Mouse (Mus musculus): ENCODE data around the gene Polr2g. TPM values are rescaled to one million over a fixed set of nuclear protein-coding genes. Genes with fewer than 3 reads are reported as not detected.
"Not testable (repeated sequence)": the region's sequence is repeated elsewhere in the genome, so short reads cannot be mapped to it uniquely, and the experiment has no call there.

The Polr2g gene
- total and polyA plus RNA-seq, 3 experiments, result 181 to 188 TPM; not detected in 1

DNA sequence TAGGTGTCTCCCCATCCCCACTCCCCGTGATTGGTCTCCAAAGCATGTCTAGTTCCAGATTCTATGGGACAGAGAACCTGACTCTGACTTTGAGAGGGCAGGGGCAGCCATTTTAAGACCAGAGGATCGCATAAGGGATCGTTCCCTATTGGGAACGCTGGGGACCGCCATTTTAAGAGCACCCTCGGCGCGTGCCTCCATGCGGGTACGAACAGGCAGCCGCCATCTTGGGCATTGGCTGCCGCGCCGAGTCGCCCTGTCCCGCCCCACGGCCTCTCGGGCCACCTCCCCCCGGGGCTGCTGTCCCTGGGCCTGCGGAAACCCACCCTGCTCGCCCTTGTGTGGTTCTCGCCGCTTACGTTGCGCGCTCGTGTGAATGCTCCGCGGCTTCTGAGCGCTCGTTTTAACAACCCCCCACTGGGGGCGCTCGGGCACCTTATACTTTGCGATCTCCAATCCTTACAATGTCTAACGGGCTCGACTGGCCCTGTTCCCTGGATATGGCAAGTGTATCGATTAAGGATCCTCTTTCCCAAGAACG, 38.9 kb upstream of the Polr2g start, which contains the start of gene Bscl2:
Gene Bscl2 (plus strand): TSS at position 217 of the 541 bp plus-strand sequence.
- no peaks in the 10 kb centered on the region; the same call in 1 of the 2 replicates for H3K79me2 ChIP-seq (ENCODE audit: control insufficient read depth, insufficient read depth, low read length, poor library complexity)
- peak within 1 kb of the TSS; percentile 92 for H3K27ac ChIP-seq (ENCODE audit: control insufficient read depth, low read depth, low read length)
- peaks cover 3 to 17% of the 10 kb centered on the region in 2 experiments for H3K4me1 ChIP-seq (ENCODE audit: control insufficient read depth in 1 of 2, insufficient read depth in 2 of 2, low read length in 2 of 2)
- H3K36me3 ChIP-seq (ENCODE audit: control insufficient read depth in 1 of 2, insufficient read depth in 2 of 2, low read length in 2 of 2), result peaks cover 10 to 14% of the 10 kb centered on the region in 2 experiments
- TF ChIP-seq MYC (IDR thresholded peaks at IDR 0.05; ENCODE audit: low read depth, low read length), result peak; percentile 84
- TF ChIP-seq EP300 (IDR thresholded peaks at IDR 0.05; ENCODE audit: low read depth in 1 of 2, low read length in 2 of 2), result no peak
- no peak for TF ChIP-seq JUND (IDR thresholded peaks at IDR 0.05; ENCODE audit: low read depth, low read length)
- peak; percentile 83 for TF ChIP-seq MAX (IDR thresholded peaks at IDR 0.05; ENCODE audit: low read length)
- TF ChIP-seq NELFE (IDR thresholded peaks at IDR 0.05; ENCODE audit: low read depth, low read length), result peak; percentile 58
- TF ChIP-seq MEF2A (IDR thresholded peaks at IDR 0.05; ENCODE audit: extremely low read depth, insufficient replicate concordance, low read depth, low read length, poor library complexity, severe bottlenecking), result no peak
- TF ChIP-seq KAT2A (conservative IDR thresholded peaks at IDR 0.05; ENCODE audit: low read depth, low read length), result no peak
- TF ChIP-seq ZC3H11A (IDR thresholded peaks at IDR 0.05; ENCODE audit: low read depth, low read length), result peak; percentile 70
- 0 out of 2 replicates have a peak, but pooled peaks have one; percentile 47 for TF ChIP-seq ZMIZ1 (IDR thresholded peaks at IDR 0.05; ENCODE audit: low read depth, low read length)
- TF ChIP-seq CTCF (IDR thresholded peaks at IDR 0.05 in 2 of 3, conservative IDR thresholded peaks at IDR 0.05 in 1 of 3; ENCODE audit: control insufficient read depth in 1 of 3, insufficient read depth in 1 of 3, low read depth in 2 of 3, low read length in 3 of 3, poor library complexity in 1 of 3, severe bottlenecking in 1 of 3), result peak; percentile 20 to 63 (median 58); a peak in 5 of 6 replicates
- no peak for TF ChIP-seq MAFK (IDR thresholded peaks at IDR 0.05; ENCODE audit: borderline replicate concordance, low read depth, low read length)
- TF ChIP-seq MXI1 (IDR thresholded peaks at IDR 0.05; ENCODE audit: low read depth, low read length), result peak; percentile 35; the same call in 1 of the 2 replicates
- TF ChIP-seq CHD2 (IDR thresholded peaks at IDR 0.05; ENCODE audit: low read length), result no peak
- TF ChIP-seq HCFC1 (IDR thresholded peaks at IDR 0.05; ENCODE audit: low read depth, low read length), result peak; percentile 66
- peak; percentile 59 to 71 for TF ChIP-seq POLR2A (IDR thresholded peaks at IDR 0.05; ENCODE audit: control insufficient read depth in 1 of 2, insufficient read depth in 1 of 2, low read depth in 1 of 2, low read length in 2 of 2, poor library complexity in 1 of 2)
- TF ChIP-seq RCOR1 (IDR thresholded peaks at IDR 0.05; ENCODE audit: low read depth, low read length), result no peak
- no peak for TF ChIP-seq POLR2AphosphoS5 (IDR thresholded peaks at IDR 0.05; ENCODE audit: borderline replicate concordance, low read depth, low read length)
- H3K27me3 ChIP-seq (ENCODE audit: control insufficient read depth in 1 of 2, insufficient read depth in 2 of 2, low read length in 2 of 2), result no peaks in the 10 kb centered on the region
- DNase-seq (ENCODE audit: low read depth, low spot score), result peak; percentile 88
- H3K9me3 ChIP-seq (replicated peaks; ENCODE audit: insufficient read depth, low read length), result no peaks in the 10 kb centered on the region
- peak within 1 kb of the TSS; percentile 91 for H3K9ac ChIP-seq (ENCODE audit: control insufficient read depth, low read depth, low read length, poor library complexity, severe bottlenecking)
- peak within 1 kb of the TSS; percentile 56 to 64 for H3K4me3 ChIP-seq (ENCODE audit: control insufficient read depth in 1 of 2, insufficient read depth in 1 of 2, low read depth in 2 of 2, low read length in 2 of 2)

GRCm38 (mm10) chr19:8836327-8836726, 38.0 kb upstream of the Polr2g start:
- not testable (repeated sequence) for H3K4me3 ChIP-seq (ENCODE audit: control insufficient read depth in 1 of 2, insufficient read depth in 1 of 2, low read depth in 2 of 2, low read length in 2 of 2); H3K79me2 ChIP-seq (ENCODE audit: control insufficient read depth, insufficient read depth, low read length, poor library complexity); H3K9ac ChIP-seq (ENCODE audit: control insufficient read depth, low read depth, low read length, poor library complexity, severe bottlenecking); H3K9me3 ChIP-seq (replicated peaks; ENCODE audit: insufficient read depth, low read length); DNase-seq (ENCODE audit: low read depth, low spot score); H3K27me3 ChIP-seq (ENCODE audit: control insufficient read depth in 1 of 2, insufficient read depth in 2 of 2, low read length in 2 of 2)
- H3K36me3 ChIP-seq (ENCODE audit: control insufficient read depth in 1 of 2, insufficient read depth in 2 of 2, low read length in 2 of 2), result peaks cover 14% of the 10 kb centered on the region in 2 experiments
- peak overlapping the region; percentile 92; the same call in 1 of the 2 replicates for H3K27ac ChIP-seq (ENCODE audit: control insufficient read depth, low read depth, low read length)
- peaks cover 3 to 17% of the 10 kb centered on the region in 2 experiments for H3K4me1 ChIP-seq (ENCODE audit: control insufficient read depth in 1 of 2, insufficient read depth in 2 of 2, low read length in 2 of 2)
